Mouse (Mus musculus) intestine, embryonic 16.5 days (tissue): Measurements from ENCODE around the gene Fbrs. TPM values are rescaled to one million over a fixed set of nuclear protein-coding genes. Genes with fewer than 3 reads are reported as not detected.

Experiments used
- ATAC-seq: fragments of 200-750 bp; cut with Nextera tagmentation; 2 replicates; pipeline ENCODE4 v1.8.0; 2017; ENCODE audit warnings: moderate TSS enrichment, moderate library complexity
- H3K27ac ChIP-seq: fragments of 300-500 bp; sonication (generic); 2 replicates; pipeline ENCODE4 v1.5.1; 2014; ENCODE audit warnings: mild to moderate bottlenecking, low read length
- H3K27me3 ChIP-seq: fragments of 300-500 bp; sonication (generic); replicated peaks from 2 replicates; pipeline ENCODE4 v1.6.1; 2014; ENCODE audit warnings: low read length, control low read depth, mixed read lengths; ENCODE audit not compliant: control insufficient read depth, insufficient read depth
- H3K36me3 ChIP-seq: fragments of 300-500 bp; sonication (generic); 2 replicates; pipeline ENCODE4 v1.6.1; 2014; ENCODE audit warnings: low read length, control low read depth; ENCODE audit not compliant: control insufficient read depth, insufficient read depth
- H3K4me1 ChIP-seq: fragments of 300-500 bp; sonication (generic); 2 replicates; pipeline ENCODE4 v1.6.1; 2014; ENCODE audit warnings: low read length, control low read depth, mixed read lengths; ENCODE audit not compliant: control insufficient read depth, insufficient read depth
- H3K4me2 ChIP-seq: fragments of 300-500 bp; sonication (generic); 2 replicates; pipeline ENCODE4 v1.6.1; 2014; ENCODE audit warnings: low read depth, low read length, control low read depth
- H3K4me3 ChIP-seq: fragments of 300-500 bp; sonication (generic); 2 replicates; pipeline ENCODE4 v1.5.1; 2014; ENCODE audit warnings: mild to moderate bottlenecking, low read length
- H3K9ac ChIP-seq: fragments of 300-500 bp; sonication (generic); 2 replicates; pipeline ENCODE4 v1.6.1; 2014; ENCODE audit warnings: low read depth, low read length
- H3K9me3 ChIP-seq: fragments of 300-500 bp; sonication (generic); 2 replicates; pipeline ENCODE4 v1.6.1; 2016; ENCODE audit warnings: low read length, control low read depth; ENCODE audit not compliant: control insufficient read depth
- WGBS: fragments of 180-500 bp; shearing (Covaris S2); extraction: QIAGEN DNeasy Blood & Tissue Kit; methylation state at CpG from one replicate; pipeline ENCODE4 v1.1.7; 2014; 5-methylcytosine and 5-hydroxymethylcytosine counted together
- polyA plus RNA-seq: library from polyadenylated mRNA; unstranded; fragments of >200 nt; fragmentation: Nextera tagmentation; extraction: Ambion mirVana; gene quantifications from 2 replicates; pipeline ENCODE4 v1.2.1, GENCODE M21; 2015

Gene Fbrs
- polyA plus RNA-seq, 1 experiment from 2014 or later: 8.0 TPM

DNA sequence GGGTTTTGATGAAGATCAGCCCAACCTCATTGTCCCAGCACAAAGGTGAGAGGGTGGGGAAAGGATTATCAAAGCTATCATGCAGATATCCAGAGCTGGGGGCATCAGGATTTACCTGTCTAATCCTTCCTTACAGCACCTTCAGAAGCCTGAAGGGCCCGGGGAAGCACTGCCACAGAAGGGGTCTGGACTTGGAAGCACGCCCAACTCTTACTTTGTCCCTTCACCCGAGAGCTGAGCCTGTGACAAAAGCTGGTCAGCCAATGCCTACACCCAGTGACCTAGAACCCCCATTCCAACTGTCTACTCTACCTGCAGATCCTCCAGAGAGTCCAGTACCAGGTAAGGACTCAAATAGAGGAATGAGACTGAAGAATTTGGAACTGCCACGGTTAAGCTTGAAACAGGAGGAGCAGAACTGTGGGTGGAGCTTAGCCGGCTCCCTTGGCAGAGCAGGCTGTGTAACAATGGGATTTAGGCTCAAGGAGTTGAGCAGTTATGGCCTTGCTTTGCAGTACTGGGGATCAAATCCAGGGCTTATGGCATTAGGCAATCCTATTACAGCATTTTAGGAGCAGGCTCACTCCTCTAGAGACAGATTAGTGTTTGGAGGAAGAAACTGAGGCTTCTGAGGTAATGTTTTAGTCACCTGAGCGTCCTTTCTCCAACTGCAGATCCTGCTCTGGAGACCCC is 4.5 kb upstream of the Fbrs start:
- no peak overlapping the region for H3K9ac ChIP-seq
- H3K27me3 ChIP-seq: no peaks in the 10 kb centered on the region
- no peaks in the 10 kb centered on the region for H3K9me3 ChIP-seq
- WGBS: 83% methylated on average over 6 of the region's 6 CpGs
- H3K4me3 ChIP-seq: no peak overlapping the region
- H3K4me1 ChIP-seq: peaks cover 12% of the 10 kb centered on the region
- H3K4me2 ChIP-seq: no peak overlapping the region
- H3K27ac ChIP-seq: no peak overlapping the region
- no peak for ATAC-seq
- peaks cover 24% of the 10 kb centered on the region for H3K36me3 ChIP-seq

DNA sequence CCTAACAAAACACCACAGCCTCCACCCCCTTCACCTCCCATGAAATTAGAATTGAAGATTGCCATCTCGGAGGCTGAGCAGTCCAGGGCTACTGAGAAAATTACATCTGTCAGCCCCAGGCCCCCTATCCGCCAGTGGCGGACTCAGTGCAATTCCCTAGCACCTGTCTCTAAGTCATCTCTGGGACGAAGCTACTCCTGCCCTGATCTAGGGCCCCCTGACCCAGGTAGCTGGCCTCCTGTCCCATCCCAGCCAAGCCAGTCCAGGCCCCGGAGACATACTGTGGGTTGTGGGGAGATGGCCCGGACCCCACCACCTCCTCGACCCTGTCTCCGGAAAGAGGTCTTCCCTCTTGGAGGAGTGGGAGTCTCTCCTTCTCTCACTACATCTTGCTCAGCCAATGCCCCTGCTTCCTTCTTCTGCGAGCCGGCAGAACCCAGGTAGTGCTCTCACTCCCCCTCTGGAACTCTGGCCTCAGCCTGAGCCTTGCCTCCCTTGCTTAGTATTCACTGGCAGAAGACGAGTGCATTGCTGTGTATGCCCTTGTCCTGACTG is 3.7 kb upstream of the Fbrs start:
- H3K4me3 ChIP-seq: no peak overlapping the region
- H3K27ac ChIP-seq: no peak overlapping the region
- H3K9ac ChIP-seq: no peak overlapping the region
- no peaks in the 10 kb centered on the region for H3K9me3 ChIP-seq
- no peaks in the 10 kb centered on the region for H3K27me3 ChIP-seq
- H3K36me3 ChIP-seq: peaks cover 24% of the 10 kb centered on the region
- WGBS: 92% methylated on average over 11 of the region's 11 CpGs
- no peak overlapping the region for H3K4me2 ChIP-seq
- peaks cover 17% of the 10 kb centered on the region for H3K4me1 ChIP-seq
- ATAC-seq: no peak

DNA sequence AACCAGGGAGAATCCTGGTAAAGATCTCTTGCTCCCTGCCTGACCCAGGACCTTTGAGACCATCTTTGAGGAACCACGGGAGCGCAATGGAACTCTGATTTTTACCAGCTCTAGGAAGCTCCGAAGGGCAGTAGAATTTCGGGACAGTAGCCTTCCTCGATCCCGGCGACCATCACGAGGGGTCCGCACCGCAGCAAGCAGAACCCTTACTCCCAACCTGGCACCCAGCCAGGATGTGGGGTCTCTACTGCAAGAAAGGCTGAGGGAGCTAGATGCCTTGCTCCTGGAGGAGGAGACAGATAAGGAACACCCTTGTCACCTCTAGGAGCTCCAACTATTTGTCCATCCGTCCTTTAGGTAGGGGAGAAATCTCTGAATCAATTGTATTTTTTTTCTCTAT is 2.7 kb upstream of the Fbrs start:
- Histone ChIP-seq H3K4me2 (no peak overlapping the region), H3K4me3 (no peak overlapping the region), H3K9ac (no peak overlapping the region), H3K36me3 (peaks cover 24% of the 10 kb centered on the region), H3K27ac (no peak overlapping the region), H3K4me1 (peaks cover 24% of the 10 kb centered on the region), H3K27me3 (no peaks in the 10 kb centered on the region), H3K9me3 (no peaks in the 10 kb centered on the region)
- no peak for ATAC-seq
- 95% methylated on average over 11 of the region's 11 CpGs for WGBS

DNA sequence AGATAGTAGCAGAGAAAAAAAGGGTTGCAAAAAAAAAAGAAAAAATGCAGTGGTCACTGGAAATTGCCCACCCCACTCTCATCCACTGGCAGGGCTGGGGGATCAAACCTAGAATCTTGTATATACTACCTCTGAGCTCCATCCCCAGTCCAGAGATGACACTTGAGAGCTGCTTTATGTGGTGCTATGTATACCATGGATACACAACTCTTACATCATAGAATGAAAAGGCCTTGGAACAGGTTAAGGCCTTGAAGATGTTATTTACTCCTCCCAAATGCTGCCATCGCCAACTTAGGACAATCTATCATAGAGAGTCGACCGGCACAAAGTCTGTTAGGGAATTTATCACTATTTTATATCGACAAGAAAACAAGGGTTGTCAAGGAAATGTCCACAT is 2.1 kb upstream of the Fbrs start:
- WGBS: 65% methylated on average over 4 of the region's 4 CpGs
- peaks cover 24% of the 10 kb centered on the region for H3K36me3 ChIP-seq

DNA sequence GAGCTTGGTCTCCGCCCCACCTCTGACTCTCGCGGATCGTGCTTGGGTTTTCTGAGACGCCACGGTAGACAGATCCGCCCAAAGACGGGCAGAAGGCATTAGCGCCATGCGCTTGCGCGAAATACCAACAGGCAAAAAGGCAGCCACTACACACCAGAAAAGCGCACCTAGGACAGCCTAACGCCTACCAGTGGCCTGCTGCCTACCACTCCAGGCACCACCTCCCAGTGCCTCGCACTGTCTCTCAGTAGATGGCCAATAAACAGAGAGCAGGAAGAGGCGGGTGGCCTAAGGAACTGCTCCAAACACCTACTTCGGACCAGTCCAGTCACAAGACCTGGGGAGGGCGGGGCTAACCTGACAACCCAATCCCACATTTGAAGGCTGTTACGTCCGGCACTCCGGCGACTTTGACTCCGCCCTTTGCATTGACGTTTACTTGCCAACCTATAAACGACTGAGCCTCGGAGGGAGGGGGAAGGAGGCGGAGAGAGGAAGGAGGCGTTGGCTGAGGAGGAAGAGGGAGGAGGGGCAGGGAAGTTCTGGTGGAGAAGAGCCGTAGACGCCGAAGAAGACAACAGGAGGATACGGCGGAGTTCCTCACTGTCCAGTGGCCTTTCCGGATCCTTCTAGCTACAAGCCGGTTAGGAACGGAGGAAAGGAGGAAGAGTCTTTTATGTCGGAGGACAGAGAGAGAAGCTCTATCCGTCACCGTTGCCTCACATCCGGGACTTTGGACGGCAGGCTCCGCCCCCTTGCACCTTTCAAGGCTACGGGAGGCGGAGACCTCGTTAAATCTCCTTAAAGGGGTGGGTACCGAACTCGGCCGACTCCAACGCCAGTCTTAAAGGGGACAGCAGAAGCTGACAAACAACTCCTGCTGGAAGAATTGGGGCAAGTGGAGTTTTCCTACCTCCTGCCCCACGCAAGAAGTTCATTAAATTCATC is 1.0 kb upstream of the Fbrs start:
- Histone ChIP-seq H3K4me2 (peak overlapping the region; percentile 95), H3K9ac (peak overlapping the region; percentile 95), H3K36me3 (peaks cover 28% of the 10 kb centered on the region), H3K4me1 (peaks cover 19% of the 10 kb centered on the region), H3K27ac (peak overlapping the region; percentile 98), H3K27me3 (no peaks in the 10 kb centered on the region), H3K9me3 (no peaks in the 10 kb centered on the region), H3K4me3 (peak overlapping the region; percentile 99)
- under 1% methylated on average over 50 of the region's 50 CpGs for WGBS
- ATAC-seq: peak; percentile 95

More for the DNA sequence above, 2.1 kb upstream of the Fbrs start:
- H3K9me3 ChIP-seq: no peaks in the 10 kb centered on the region
- H3K27ac ChIP-seq: peak overlapping the region; percentile 89
- no peak for ATAC-seq
- H3K9ac ChIP-seq: peak overlapping the region; percentile 65
- H3K4me1 ChIP-seq: peaks cover 24% of the 10 kb centered on the region
- peak overlapping the region; percentile 78 for H3K4me2 ChIP-seq
- H3K27me3 ChIP-seq: no peaks in the 10 kb centered on the region
- H3K4me3 ChIP-seq: peak overlapping the region; percentile 99

DNA sequence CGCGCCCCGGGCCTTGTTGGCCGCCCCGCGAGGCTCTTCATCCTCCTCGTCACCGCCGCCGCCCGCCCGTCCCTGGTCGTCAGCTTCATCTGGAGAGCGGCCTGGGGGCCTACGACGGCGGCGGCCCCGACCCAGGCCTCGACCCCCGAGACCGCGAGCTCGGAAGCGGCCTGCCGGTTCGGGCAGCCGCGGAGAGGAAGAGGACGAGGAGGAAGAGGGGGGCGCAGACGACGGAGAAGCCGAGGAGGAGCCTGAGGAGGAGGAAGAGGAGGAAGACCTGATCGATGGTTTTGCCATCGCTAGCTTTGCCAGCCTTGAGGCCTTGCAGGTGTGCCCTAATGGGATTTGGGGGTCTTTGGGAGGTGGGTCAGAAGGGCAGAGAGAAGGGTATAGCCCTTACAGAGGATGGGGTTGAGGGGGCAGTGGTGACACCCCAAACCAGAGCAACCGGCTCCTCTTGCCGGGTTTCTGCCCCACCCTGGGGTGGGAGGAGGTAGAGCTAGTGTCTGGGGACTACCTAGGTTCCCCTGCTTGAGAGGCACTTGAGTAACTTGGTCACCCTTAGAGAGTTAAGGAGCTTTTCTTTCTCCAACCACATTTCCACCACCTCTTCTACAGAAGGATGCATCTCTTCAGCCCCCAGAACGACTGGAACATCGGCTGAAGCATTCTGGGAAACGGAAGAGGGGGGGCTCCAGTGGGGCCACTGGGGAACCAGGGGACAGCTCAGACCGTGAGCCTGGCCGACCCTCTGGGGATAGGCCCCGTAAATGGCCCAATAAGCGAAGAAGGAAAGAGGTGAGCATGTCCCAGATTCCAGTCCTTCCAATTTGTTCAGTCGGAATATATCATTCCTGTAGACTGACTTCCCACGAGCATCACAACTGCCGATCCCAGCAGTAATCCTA is 573 bp downstream of the Fbrs start:
- no peak for ATAC-seq
- Histone ChIP-seq H3K4me3 (peak overlapping the region; percentile 99), H3K4me2 (peak overlapping the region; percentile 95), H3K4me1 (peaks cover 19% of the 10 kb centered on the region), H3K9me3 (no peaks in the 10 kb centered on the region), H3K9ac (peak overlapping the region; percentile 95), H3K27me3 (no peaks in the 10 kb centered on the region), H3K36me3 (peaks cover 25% of the 10 kb centered on the region), H3K27ac (peak overlapping the region; percentile 98)
- WGBS: 4% methylated on average over 47 of the region's 48 CpGs

DNA sequence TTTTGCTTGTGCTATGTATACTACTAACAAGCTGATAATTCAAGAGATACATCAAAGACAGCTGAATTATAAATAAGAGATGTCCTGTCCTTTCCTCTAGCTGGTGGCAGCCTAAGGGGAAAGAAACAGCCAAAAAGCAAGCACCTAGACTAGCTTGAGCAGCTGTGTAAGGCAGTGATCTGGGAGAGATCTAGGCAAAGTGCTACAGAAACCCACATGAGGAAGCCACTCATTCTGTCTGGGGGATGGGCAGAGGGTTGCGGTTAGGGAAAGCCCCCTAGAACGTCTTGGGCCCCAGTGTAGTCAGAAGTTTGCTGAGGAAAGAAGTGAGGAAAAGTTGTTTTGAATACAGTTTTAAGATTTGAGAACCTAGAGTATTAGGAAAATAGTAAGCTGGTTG is 1.3 kb downstream of the Fbrs start:
- H3K27ac ChIP-seq: no peak overlapping the region
- H3K4me1 ChIP-seq: peaks cover 19% of the 10 kb centered on the region
- WGBS: 46% methylated on average over 2 of the region's 2 CpGs
- H3K9ac ChIP-seq: peak overlapping the region; percentile 95
- ATAC-seq: no peak
- H3K9me3 ChIP-seq: no peaks in the 10 kb centered on the region
- no peaks in the 10 kb centered on the region for H3K27me3 ChIP-seq
- peak overlapping the region; percentile 99 for H3K4me3 ChIP-seq
- peak overlapping the region; percentile 95 for H3K4me2 ChIP-seq
- peaks cover 23% of the 10 kb centered on the region for H3K36me3 ChIP-seq

DNA sequence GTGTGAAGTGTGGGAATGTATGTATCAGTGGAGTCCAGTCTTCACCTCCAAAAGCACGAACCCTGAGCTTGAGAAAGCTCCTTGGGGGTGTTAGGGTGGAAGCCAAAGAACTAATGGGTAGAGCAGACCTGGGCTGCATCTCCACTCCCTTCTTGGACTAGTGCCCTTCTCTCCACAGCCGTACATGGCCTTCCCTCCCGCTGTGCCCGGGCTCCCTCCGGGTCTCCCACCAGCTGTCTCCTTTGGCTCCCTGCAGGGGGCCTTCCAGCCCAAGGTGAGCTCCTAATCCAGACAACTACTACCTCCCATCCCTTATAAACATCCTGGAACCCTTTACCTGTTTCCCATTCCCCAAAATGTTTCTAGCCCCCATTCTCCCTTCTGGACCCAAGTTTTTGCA is 6.4 kb downstream of the Fbrs start:
- Histone ChIP-seq H3K4me1 (peaks cover 6% of the 10 kb centered on the region), H3K4me3 (no peak overlapping the region), H3K36me3 (peaks cover 48% of the 10 kb centered on the region), H3K27me3 (no peaks in the 10 kb centered on the region), H3K27ac (no peak overlapping the region), H3K9ac (no peak overlapping the region), H3K9me3 (no peaks in the 10 kb centered on the region), H3K4me2 (no peak overlapping the region)
- 82% methylated on average over 5 of the region's 5 CpGs for WGBS
- no peak for ATAC-seq
